Mouse (Mus musculus): ENCODE data around the gene Tmem200b.

Tmem200b gene

DNA sequence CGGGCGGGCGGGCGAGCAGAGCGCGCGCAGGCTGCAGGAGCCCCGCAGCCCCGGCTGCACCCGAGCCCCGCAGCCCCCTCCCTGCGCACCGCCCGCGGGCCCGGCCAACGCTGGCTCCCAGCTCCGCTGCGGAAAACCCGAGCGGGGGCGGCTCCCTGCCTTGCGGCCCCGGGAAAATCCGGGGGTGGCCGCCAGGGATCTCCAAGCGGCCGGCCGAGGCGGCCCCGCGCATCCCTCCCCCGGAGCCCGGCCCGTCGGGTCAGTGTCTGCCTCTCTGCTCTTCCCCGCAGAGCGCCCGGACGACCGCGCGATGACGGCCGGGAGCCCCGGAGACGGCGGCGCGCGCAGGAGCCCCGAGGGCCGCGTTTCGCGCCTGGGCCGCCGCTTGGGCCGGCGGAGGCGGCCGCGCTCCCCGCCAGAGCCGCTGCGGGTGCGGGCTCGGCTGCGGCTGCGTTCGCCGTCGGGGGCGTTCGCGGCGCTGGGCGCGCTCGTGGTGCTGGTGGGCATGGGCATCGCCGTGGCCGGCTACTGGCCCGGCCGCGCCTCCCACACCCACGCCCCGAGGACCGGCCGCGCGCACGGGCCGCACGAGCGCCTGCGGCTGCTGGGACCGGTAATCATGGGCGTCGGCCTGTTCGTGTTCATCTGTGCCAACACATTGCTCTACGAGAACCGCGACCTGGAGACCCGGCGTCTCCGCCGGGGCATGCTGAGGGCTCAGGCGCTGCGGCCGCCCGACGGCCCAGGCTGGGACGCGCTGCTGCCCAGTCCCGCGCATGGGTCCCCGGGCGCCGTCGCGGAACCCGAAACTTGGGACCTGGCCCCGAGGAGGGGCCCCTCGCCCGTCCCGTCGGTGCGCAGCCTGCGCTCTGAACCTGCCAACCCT, at the start of gene Tmem200b:
TSS of gene Tmem200b (plus strand) at position 311 of the 886 bp plus-strand sequence.
- no peak for DNase-seq (ENCODE audit: low read depth)

GRCm38 (mm10) chr4:131872672-131873292, 48.8 kb upstream of the Tmem200b start:
- DNase-seq (ENCODE audit: low read depth) = peak; percentile 24

GRCm38 (mm10) chr4:131873293-131874168, 48.0 kb upstream of the Tmem200b start, which contains the start of gene Srsf4:
Gene Srsf4, plus strand, starts transcription at chr4:131873617.
- DNase-seq (ENCODE audit: low read depth) = peak; percentile 96

DNA sequence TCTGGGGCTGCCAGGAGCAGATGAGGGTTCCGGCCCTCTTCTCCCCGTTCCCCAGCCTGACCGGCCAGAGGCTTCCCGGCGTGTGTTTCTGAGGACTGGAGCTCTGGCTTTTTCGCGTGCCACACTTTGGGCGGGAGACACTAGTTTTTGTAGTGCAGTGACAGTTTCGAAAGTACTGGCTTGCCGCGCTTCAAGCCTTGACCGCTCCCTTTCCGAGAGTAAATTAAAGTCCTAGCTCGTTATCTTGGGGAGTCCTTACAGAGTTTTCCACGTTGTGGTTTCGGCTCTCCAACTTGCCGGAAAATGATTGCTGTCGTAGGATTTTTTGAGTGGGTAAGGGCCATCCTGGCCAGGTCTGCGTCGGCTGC, 47.4 kb upstream of the Tmem200b start:
- DNase-seq (ENCODE audit: low read depth) = no peak

DNA sequence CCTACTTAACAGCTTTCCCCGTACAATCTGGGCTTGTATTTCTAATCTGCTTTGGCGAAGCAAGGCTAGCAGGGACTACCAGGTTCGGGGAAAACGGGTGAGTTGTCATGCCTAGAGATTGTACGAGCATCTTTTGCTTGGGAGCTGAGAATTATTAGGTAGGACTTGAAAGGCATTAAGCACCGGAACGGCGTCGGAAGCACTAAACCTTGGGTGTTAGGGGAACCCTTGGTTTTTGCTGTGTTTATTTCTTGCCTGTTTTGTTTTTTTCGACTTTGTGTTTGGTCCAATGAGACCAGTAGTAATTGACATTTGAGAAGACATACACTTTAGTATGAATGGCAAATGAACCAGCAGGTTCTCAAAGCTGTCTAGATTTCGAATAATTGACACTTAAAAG, 47.0 kb upstream of the Tmem200b start:
- DNase-seq (ENCODE audit: low read depth) = no peak

GRCm38 (mm10) chr4:131875242-131875641, 46.3 kb upstream of the Tmem200b start:
- DNase-seq (ENCODE audit: low read depth) = no peak

DNA sequence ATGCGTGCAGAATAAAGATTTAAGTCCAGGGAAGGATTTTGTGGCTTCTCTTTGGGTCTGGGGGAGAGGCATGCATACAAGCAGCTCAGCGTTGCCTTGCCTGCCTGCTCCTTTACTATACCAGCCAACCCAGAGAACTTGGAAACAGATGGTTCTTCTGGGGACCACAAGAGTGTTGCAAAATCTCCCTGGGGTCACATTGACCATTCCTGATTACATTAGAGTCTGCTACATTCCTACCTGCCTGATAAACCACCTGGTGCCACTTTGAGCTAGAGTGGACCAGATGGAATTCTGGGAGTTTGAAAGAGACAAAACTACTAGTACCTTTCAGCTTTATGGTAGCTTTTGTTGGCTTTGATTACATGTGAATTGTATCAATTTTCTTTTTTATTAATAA, 44.7 kb upstream of the Tmem200b start:
- no peak for DNase-seq (ENCODE audit: low read depth)

- DNase-seq (ENCODE audit: low read depth) = no peak
These were observed 41.9 kb upstream of the Tmem200b start for GRCm38 (mm10) chr4:131879692-131880091.

- DNase-seq (ENCODE audit: low read depth) = no peak
These were observed 40.3 kb upstream of the Tmem200b start for GRCm38 (mm10) chr4:131881306-131881705.

- no peak for DNase-seq (ENCODE audit: low read depth)
These were observed 38.0 kb upstream of the Tmem200b start for GRCm38 (mm10) chr4:131883571-131883970.

- no peak for DNase-seq (ENCODE audit: low read depth)
These were observed 36.2 kb upstream of the Tmem200b start for GRCm38 (mm10) chr4:131885376-131885775.

- no peak for DNase-seq (ENCODE audit: low read depth)
These were observed 33.0 kb upstream of the Tmem200b start for GRCm38 (mm10) chr4:131888564-131888963.

- no peak for DNase-seq (ENCODE audit: low read depth)
These were observed 30.9 kb upstream of the Tmem200b start for GRCm38 (mm10) chr4:131890692-131891091.

- DNase-seq (ENCODE audit: low read depth) = no peak
These were observed 24.5 kb upstream of the Tmem200b start for GRCm38 (mm10) chr4:131897109-131897508.

DNA sequence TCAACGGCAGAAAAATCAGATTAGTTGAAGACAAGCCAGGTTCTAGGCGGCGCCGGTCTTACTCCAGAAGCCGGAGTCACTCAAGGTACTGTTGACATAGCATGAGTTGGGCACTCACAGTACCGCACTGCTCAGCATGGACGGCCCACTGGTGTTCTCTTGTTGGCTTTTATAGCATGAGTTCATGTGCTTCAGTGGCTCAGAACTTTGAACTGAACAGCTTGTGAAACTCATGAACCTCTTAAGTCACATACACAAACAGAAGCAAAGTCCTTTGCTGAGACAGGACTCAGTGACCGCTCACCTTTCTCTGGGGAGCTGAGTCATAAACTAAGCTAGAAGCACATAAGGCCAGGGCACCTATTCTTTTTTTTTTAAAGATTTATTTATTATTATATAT, 23.8 kb upstream of the Tmem200b start:
- no peak for DNase-seq (ENCODE audit: low read depth)

- no peak for DNase-seq (ENCODE audit: low read depth)
These were observed 22.9 kb upstream of the Tmem200b start for GRCm38 (mm10) chr4:131898503-131899179.

- DNase-seq (ENCODE audit: low read depth) = no peak
These were observed 22.4 kb upstream of the Tmem200b start for GRCm38 (mm10) chr4:131899180-131899554.

GRCm38 (mm10) chr4:131901090-131901489, 20.5 kb upstream of the Tmem200b start:
- DNase-seq (ENCODE audit: low read depth) = no peak

DNA sequence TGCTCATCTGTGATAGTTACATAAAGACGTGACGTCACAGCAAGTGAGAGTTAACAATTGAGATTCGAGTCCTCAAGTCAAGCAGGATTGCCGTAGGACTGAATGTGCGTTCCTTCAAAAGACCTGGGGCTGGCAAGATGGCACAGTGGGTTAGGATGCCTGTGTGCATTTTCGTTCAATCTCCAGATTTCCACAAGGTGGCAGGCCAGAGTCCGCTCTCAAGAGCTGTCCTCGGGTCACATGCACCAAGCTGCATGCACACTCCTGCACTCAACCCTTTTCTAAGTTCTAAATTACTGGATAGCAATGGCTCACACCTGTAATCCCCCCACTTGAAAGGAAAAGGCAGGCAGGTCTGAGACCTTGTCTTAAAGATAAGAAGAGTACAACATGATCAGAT, 17.1 kb upstream of the Tmem200b start:
- DNase-seq (ENCODE audit: low read depth) = peak; percentile 33

- DNase-seq (ENCODE audit: low read depth) = no peak
These were observed 15.1 kb upstream of the Tmem200b start for GRCm38 (mm10) chr4:131906423-131906822.

GRCm38 (mm10) chr4:131907912-131908311, 13.7 kb upstream of the Tmem200b start:
- no peak for DNase-seq (ENCODE audit: low read depth)

Data from NIH3T3 (cell line).